Mouse (Mus musculus): ENCODE data around the gene Chst8.

GRCm38 (mm10) chr7:34667874-34668273 lies 144.6 kb downstream of the Chst8 start:
- TF ChIP-seq GATA1 (IDR thresholded peaks at IDR 0.05; ENCODE audit: borderline replicate concordance, low read length) (no peak), CTCF (IDR thresholded peaks at IDR 0.05; ENCODE audit: low read depth, low read length) (no peak), TAL1 (conservative IDR thresholded peaks at IDR 0.05; ENCODE audit: low read depth, low read length) (no peak), POLR2AphosphoS5 (IDR thresholded peaks at IDR 0.05; ENCODE audit: insufficient replicate concordance, low read depth, low read length) (no peak), GATA2 (IDR thresholded peaks at IDR 0.05; ENCODE audit: borderline replicate concordance, low read depth, low read length) (no peak)
